Mouse (Mus musculus): Measurements from ENCODE around the gene Chil1. TPM values are rescaled to one million over a fixed set of nuclear protein-coding genes. Genes with fewer than 3 reads are reported as not detected.

The Chil1 gene
- polyA plus RNA-seq, 1 experiment from 2014 or later, result 2.9 TPM

DNA sequence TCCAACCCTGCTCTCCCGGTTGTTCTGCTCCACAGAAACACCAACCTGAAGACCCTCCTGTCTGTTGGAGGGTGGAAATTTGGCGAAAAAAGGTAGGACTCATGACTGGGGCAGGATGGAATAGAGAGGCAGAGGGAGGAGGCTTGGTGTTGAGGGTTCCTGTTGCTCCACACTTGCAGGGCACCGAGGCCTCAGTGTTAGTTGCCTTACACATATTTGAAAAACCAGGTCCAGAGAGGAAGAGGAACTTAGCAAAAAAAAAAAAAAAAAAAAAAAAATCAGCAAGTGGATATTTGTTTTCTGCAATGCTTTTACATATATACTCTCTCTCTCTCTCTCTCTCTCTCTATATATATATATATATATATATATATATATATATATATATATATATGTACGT lies 2.1 kb downstream of the Chil1 start:
- Histone ChIP-seq H3K27me3 (peaks cover 14% of the 10 kb centered on the region; the same call in 1 of the 2 replicates), H3K9ac (replicated peaks) (no peak overlapping the region), H3K4me3 (no peak overlapping the region), H3K27ac (replicated peaks) (no peak overlapping the region), H3K36me3 (no peaks in the 10 kb centered on the region), H3K4me1 (peaks cover 12% of the 10 kb centered on the region), H3K4me2 (replicated peaks) (no peak overlapping the region), H3K9me3 (no peaks in the 10 kb centered on the region)
- no peak for ATAC-seq (ENCODE audit: low FRiP score, low read depth)
- WGBS, result 85% methylated on average over 4 of the region's 4 CpGs

DNA sequence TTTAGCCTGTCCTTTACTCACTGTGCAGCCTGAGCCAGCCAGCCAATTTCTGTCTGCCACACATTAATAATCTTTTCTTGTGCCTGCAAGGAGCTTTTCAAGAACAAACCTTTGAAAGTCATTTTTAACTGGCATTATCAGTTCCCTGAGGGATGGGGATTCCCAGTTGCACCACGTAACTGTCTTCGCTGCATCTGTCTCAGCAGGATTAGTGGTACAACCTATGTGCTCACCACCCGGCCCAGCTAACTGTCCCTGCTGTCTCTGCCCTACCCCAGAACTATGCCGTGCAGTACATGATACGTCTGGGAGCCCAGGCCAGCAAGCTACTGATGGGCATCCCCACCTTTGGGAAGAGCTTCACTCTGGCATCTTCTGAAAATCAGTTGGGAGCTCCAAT lies 6.2 kb downstream of the Chil1 start:
- H3K27ac ChIP-seq (replicated peaks), result 0 out of 2 replicates have a peak overlapping the region, but pooled peaks have one; percentile 35

DNA sequence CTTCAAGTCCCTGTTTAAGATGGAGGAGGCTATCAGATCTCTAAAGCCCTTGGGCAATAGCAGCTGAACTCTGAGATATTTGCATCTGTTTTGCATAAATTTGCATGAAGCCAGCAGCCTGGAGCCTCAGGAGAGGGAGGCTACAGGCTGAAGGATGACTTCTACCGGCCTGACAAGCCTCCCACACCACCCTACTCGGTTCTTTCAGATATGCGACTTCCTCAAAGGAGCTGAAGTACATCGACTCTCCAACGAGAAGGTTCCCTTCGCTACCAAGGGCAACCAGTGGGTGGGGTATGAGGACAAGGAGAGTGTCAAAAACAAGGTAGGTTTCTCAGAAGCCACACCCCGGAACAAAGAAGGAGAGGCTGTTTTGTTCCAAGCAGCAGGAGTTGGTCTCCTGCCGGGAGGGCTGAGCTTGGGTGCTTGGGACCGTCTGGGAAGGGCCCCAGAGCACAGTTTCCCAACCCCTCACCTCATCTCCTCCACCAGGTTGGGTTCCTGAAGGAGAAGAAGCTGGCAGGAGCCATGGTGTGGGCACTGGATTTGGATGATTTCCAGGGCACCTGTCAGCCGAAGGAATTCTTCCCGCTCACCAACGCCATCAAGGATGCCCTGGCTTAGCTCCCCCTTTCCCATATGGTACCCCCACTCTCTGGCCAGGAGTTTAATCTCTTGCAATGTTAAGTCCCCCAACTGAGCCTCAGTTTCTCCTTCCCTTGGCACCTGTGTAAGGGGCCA lies 7.2 kb downstream of the Chil1 start:
- peaks cover 11% of the 10 kb centered on the region for H3K4me1 ChIP-seq
- no peak overlapping the region for H3K9ac ChIP-seq (replicated peaks)
- no peak overlapping the region for H3K4me3 ChIP-seq
- no peaks in the 10 kb centered on the region; the same call in 1 of the 2 replicates for H3K27me3 ChIP-seq
- H3K4me2 ChIP-seq (replicated peaks), result 0 out of 2 replicates have a peak overlapping the region, but pooled peaks have one; percentile 18
- H3K36me3 ChIP-seq, result no peaks in the 10 kb centered on the region
- 24% methylated on average over 12 of the region's 12 CpGs for WGBS
- H3K27ac ChIP-seq (replicated peaks), result no peak overlapping the region
- H3K9me3 ChIP-seq, result no peaks in the 10 kb centered on the region
- peak; percentile 52; the same call in 1 of the 2 replicates for ATAC-seq (ENCODE audit: low FRiP score, low read depth)

More for the DNA sequence above, 6.2 kb downstream of the Chil1 start:
- no peak overlapping the region for H3K9ac ChIP-seq (replicated peaks)
- no peak overlapping the region for H3K4me3 ChIP-seq
- H3K27me3 ChIP-seq, result peaks cover 2% of the 10 kb centered on the region; the same call in 1 of the 2 replicates
- H3K9me3 ChIP-seq, result no peaks in the 10 kb centered on the region
- no peaks in the 10 kb centered on the region for H3K36me3 ChIP-seq
- no peak overlapping the region for H3K4me2 ChIP-seq (replicated peaks)
- peaks cover 11% of the 10 kb centered on the region for H3K4me1 ChIP-seq
- ATAC-seq (ENCODE audit: low FRiP score, low read depth), result no peak
- 74% methylated on average over 5 of the region's 5 CpGs for WGBS

DNA sequence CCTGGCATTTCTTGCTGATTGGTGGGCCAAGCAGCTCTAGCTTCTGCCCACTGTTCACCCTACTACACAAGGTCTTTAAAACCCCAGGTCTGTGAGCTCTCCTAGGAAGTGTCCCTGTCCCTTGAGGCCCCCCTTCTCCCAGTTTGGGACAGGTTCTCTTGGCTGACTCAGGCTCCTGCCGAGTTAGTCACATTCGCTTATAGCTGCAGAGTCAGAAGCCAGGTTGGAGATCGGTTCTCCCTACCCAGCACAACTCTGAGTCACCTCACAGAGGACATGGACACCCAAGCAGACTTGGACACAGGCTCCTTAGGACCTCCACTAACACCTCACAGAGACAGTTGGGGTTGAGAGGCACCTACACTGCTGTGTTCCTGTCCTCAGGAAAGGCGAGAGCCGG lies 9.2 kb downstream of the Chil1 start:
- 94% methylated on average over 5 of the region's 5 CpGs for WGBS
- Histone ChIP-seq H3K27me3 (no peaks in the 10 kb centered on the region; the same call in 1 of the 2 replicates), H3K36me3 (no peaks in the 10 kb centered on the region), H3K4me3 (no peak overlapping the region), H3K9me3 (no peaks in the 10 kb centered on the region), H3K4me1 (peaks cover 15% of the 10 kb centered on the region), H3K4me2 (replicated peaks) (no peak overlapping the region), H3K9ac (replicated peaks) (no peak overlapping the region), H3K27ac (replicated peaks) (no peak overlapping the region)
- no peak for ATAC-seq (ENCODE audit: low FRiP score, low read depth)

DNA sequence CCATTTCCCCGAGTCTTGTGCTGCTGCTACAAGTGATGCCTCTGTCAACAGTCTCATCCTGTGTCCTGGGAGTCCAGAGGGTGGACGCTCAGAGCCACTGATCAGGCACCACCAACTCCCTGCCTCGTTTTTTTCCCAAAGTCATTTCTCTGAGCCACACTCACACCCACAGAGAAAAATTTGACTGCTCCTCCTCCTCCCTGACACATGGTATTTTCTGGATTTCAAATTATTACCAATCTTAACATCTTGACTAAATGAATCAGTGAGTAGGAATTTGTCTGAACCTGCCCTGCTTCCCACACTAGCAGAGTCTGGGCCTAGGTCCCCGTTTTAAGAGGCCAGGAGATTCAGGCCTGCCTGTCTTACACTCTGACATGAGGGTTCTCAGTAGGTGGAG lies 10.0 kb downstream of the Chil1 start:
- Histone ChIP-seq H3K4me2 (replicated peaks) (no peak overlapping the region), H3K27me3 (no peaks in the 10 kb centered on the region; the same call in 1 of the 2 replicates), H3K4me1 (peaks cover 15% of the 10 kb centered on the region), H3K4me3 (no peak overlapping the region), H3K9me3 (no peaks in the 10 kb centered on the region), H3K27ac (replicated peaks) (no peak overlapping the region), H3K36me3 (no peaks in the 10 kb centered on the region), H3K9ac (replicated peaks) (no peak overlapping the region)
- no peak for ATAC-seq (ENCODE audit: low FRiP score, low read depth)
- WGBS, result 53% methylated on average over 4 of the region's 4 CpGs

DNA sequence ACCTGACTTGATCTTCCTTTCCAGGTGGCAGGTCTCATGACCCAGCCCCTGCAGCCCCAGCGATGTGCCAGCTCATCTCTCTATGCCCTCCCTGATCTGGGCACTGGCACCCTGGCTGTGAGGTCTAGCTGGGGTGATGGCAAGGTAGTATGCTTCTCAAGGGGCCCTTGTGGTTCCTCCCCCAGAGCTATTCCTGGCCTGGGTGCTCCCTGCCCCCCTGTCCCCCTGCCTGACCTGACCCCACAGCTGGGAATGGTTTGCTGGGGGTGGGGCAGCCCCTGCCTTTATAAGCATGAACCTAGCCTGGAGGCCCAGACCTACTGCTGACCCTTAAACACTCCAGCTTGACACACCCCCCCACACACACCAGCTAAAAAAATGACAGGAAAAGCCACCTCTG lies 11.2 kb downstream of the Chil1 start, which contains the start of gene Mybph:
Gene Mybph (plus strand): TSS at position 323 of the 400 bp plus-strand sequence.
- H3K27ac ChIP-seq (replicated peaks), result no peak within 1 kb of the TSS
- H3K4me1 ChIP-seq, result peaks cover 15% of the 10 kb centered on the region
- 71% methylated on average over 1 of the region's 1 CpGs for WGBS

DNA sequence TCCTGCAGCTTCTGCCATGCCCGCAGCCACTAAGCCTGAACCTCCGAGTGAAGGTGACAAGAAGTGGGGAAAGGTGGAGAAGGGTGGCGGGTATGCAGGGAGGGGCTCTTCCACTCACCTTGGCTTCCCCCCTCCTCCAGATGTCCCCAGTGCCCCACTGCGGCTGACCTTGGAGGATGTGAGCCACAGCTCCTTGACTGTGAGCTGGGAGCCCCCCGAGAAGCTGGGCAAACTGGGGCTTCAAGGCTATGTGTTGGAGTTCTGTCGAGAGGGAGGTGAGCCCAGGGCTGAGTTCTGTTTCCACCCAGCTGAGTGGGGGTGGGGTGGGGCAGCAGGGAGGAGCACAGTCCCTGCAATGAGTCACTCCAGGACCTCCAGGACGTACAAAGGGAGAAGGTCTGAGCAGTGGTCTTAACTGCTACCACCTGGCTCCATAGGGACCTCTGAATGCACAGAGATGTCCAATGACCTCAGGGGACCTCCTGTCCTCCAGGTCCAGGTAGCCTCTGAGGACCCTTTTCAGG lies 11.8 kb downstream of the Chil1 start:
- H3K4me3 ChIP-seq, result no peak overlapping the region
- H3K36me3 ChIP-seq, result no peaks in the 10 kb centered on the region
- no peaks in the 10 kb centered on the region for H3K27me3 ChIP-seq
- no peak overlapping the region for H3K4me2 ChIP-seq (replicated peaks)
- H3K27ac ChIP-seq (replicated peaks), result no peak overlapping the region
- H3K4me1 ChIP-seq, result peaks cover 10% of the 10 kb centered on the region
- WGBS, result 70% methylated on average over 7 of the region's 7 CpGs
- ATAC-seq (ENCODE audit: low FRiP score, low read depth), result no peak
- H3K9ac ChIP-seq (replicated peaks), result no peak overlapping the region
- H3K9me3 ChIP-seq, result no peaks in the 10 kb centered on the region

More for the DNA sequence above, 11.2 kb downstream of the Chil1 start, which contains the start of gene Mybph:
- no peak within 1 kb of the TSS for H3K9ac ChIP-seq (replicated peaks)
- no peaks in the 10 kb centered on the region for H3K27me3 ChIP-seq
- no peak within 1 kb of the TSS for H3K4me3 ChIP-seq
- H3K9me3 ChIP-seq, result no peaks in the 10 kb centered on the region
- no peak within 1 kb of the TSS for H3K4me2 ChIP-seq (replicated peaks)
- ATAC-seq (ENCODE audit: low FRiP score, low read depth), result no peak
- H3K36me3 ChIP-seq, result no peaks in the 10 kb centered on the region

DNA sequence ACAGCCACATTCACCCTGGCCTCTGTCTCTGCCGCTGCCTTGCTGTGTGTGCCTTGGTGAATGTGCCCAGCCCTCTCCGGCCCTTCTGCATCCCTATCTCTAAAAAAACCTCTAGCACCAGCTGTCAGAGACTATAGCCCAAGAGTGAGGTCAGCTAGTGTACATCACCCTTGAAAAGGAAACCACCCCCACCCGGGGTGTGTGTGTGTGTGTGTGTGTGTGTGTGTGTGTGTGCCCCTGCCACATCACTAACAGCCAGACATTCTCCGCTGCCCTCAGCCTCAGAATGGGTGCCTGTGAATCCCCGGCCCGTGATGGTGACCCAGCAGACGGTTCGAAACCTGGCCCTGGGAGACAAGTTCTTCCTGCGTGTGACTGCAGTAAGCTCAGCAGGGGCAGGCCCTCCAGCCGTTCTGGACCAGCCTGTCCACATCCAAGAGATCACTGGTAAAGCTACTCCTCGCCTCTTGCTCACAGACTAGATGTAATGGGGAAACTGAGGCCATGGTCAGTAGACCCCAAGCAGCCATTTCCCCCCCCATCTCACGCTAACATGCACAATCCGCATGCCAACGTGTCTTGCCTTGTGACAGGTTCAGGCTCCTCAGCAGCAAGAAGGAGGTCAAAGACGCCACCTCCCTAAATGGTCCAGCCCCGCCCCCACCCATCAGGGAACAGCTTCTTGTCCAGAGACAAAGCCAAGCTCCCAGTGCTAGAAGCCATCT lies 12.5 kb downstream of the Chil1 start:
- Histone ChIP-seq H3K27ac (replicated peaks) (no peak overlapping the region), H3K9ac (replicated peaks) (no peak overlapping the region), H3K9me3 (no peaks in the 10 kb centered on the region), H3K4me2 (replicated peaks) (no peak overlapping the region), H3K36me3 (no peaks in the 10 kb centered on the region), H3K27me3 (no peaks in the 10 kb centered on the region), H3K4me1 (peaks cover 4% of the 10 kb centered on the region; the same call in 1 of the 2 replicates), H3K4me3 (no peak overlapping the region)
- 78% methylated on average over 16 of the region's 16 CpGs for WGBS
- no peak for ATAC-seq (ENCODE audit: low FRiP score, low read depth)

DNA sequence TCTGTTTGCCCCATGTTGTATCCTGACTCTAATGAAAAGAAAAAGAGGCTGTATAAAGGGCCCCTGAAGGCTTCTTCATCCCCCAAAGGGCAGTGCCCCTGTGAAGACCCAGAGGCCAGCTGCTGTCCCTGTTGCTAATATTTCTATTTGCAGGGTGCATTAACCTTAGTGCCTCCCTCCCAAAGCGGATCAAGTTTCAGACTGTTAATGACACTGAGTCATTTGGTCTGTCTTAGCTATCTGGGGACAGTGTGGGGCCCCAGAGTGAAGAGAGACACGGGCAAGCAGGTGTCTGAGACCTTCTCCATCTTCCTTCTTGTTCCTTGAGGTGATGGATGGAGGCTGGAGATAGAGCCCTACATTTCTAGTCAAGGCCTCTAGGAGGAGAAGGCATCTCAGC lies 13.1 kb downstream of the Chil1 start:
- no peak overlapping the region for H3K27ac ChIP-seq (replicated peaks)

DNA sequence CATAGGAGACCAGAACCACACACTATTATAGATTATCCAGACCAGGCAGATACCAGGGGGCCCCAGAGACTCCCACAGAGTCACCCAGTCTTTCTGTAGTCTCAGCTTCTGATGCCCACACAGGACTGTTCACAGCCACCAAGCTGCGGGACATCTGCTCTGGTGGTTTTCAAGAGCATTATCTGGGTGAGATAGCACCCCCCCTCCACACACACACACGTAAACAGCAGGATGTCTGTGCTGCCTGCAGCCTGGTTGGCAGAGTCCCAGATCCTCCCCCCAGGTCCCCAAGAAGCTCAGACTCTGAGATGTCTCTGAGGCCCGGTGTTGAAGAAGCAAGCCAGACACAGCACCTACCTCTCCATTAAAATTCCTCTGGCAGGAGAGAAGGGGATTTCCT lies 13.6 kb downstream of the Chil1 start:
- peaks cover 4% of the 10 kb centered on the region; the same call in 1 of the 2 replicates for H3K4me1 ChIP-seq
- no peak for ATAC-seq (ENCODE audit: low FRiP score, low read depth)
- 64% methylated on average over 3 of the region's 3 CpGs for WGBS
- H3K27ac ChIP-seq (replicated peaks), result no peak overlapping the region
- H3K9ac ChIP-seq (replicated peaks), result no peak overlapping the region
- no peak overlapping the region for H3K4me3 ChIP-seq
- H3K27me3 ChIP-seq, result no peaks in the 10 kb centered on the region
- H3K4me2 ChIP-seq (replicated peaks), result no peak overlapping the region
- H3K9me3 ChIP-seq, result no peaks in the 10 kb centered on the region
- no peaks in the 10 kb centered on the region for H3K36me3 ChIP-seq

More for the DNA sequence above, 13.1 kb downstream of the Chil1 start:
- no peak overlapping the region for H3K9ac ChIP-seq (replicated peaks)
- peaks cover 4% of the 10 kb centered on the region; the same call in 1 of the 2 replicates for H3K4me1 ChIP-seq
- no peak overlapping the region for H3K4me2 ChIP-seq (replicated peaks)
- H3K36me3 ChIP-seq, result no peaks in the 10 kb centered on the region
- H3K27me3 ChIP-seq, result no peaks in the 10 kb centered on the region
- H3K9me3 ChIP-seq, result no peaks in the 10 kb centered on the region
- no peak for ATAC-seq (ENCODE audit: low FRiP score, low read depth)
- WGBS, result 61% methylated on average over 2 of the region's 2 CpGs
- H3K4me3 ChIP-seq, result no peak overlapping the region

DNA sequence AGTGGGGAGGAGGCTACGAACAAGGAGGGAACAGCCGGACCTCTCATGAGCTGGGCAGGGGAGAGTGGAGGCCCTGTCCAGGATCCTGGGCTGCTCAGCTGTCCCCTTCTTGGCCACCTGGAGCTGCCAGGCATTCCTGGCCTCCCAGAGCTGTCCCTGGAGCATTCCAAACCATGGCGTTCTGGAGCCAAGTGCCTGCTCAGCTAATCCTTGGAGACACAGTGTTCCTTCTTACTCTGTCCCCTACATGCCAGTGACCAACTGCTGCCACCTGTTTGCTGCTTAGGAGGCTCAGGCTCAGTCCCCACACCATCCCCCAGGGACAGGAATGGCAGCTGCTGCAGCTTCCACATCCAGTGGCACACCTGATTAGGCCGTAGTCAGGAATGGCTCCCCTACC lies 14.0 kb downstream of the Chil1 start:
- no peak overlapping the region for H3K27ac ChIP-seq (replicated peaks)
- 62% methylated on average over 4 of the region's 4 CpGs for WGBS

DNA sequence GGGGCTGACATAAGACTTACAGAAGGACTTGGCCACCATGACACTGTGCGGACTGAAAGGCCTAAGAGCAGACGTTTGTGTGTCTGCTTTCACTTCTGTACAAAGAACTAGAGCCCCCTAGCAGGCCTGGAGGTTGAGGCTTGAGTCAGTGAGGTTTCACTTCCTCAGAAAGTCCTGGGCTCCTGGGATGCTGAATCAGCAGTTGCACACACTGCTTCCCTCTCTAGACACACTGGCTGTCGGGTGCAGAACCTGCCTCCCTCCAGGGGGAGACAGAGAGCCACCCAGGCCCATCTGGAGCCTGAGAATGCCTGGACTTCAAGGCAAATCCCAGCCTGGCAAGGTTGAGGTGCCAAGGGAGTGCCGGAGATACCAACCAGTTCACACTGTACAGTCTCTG lies 14.4 kb downstream of the Chil1 start:
- Histone ChIP-seq H3K36me3 (no peaks in the 10 kb centered on the region), H3K27ac (replicated peaks) (no peak overlapping the region), H3K4me2 (replicated peaks) (no peak overlapping the region), H3K27me3 (no peaks in the 10 kb centered on the region), H3K9ac (replicated peaks) (no peak overlapping the region), H3K4me1 (peaks cover 4% of the 10 kb centered on the region; the same call in 1 of the 2 replicates), H3K4me3 (no peak overlapping the region), H3K9me3 (no peaks in the 10 kb centered on the region)
- ATAC-seq (ENCODE audit: low FRiP score, low read depth), result no peak
- 73% methylated on average over 4 of the region's 4 CpGs for WGBS

More for the DNA sequence above, 14.0 kb downstream of the Chil1 start:
- Histone ChIP-seq H3K9ac (replicated peaks) (no peak overlapping the region), H3K36me3 (no peaks in the 10 kb centered on the region), H3K27me3 (no peaks in the 10 kb centered on the region), H3K4me2 (replicated peaks) (no peak overlapping the region), H3K9me3 (no peaks in the 10 kb centered on the region), H3K4me1 (peaks cover 4% of the 10 kb centered on the region; the same call in 1 of the 2 replicates), H3K4me3 (no peak overlapping the region)
- no peak for ATAC-seq (ENCODE audit: low FRiP score, low read depth)
